Mouse (Mus musculus): ENCODE data around the gene Klhl36. TPM values are rescaled to one million over a fixed set of nuclear protein-coding genes. Genes with fewer than 3 reads are reported as not detected.

Gene Klhl36
- polyA plus RNA-seq, 1 experiment from 2014 or later: 22.1 TPM

DNA sequence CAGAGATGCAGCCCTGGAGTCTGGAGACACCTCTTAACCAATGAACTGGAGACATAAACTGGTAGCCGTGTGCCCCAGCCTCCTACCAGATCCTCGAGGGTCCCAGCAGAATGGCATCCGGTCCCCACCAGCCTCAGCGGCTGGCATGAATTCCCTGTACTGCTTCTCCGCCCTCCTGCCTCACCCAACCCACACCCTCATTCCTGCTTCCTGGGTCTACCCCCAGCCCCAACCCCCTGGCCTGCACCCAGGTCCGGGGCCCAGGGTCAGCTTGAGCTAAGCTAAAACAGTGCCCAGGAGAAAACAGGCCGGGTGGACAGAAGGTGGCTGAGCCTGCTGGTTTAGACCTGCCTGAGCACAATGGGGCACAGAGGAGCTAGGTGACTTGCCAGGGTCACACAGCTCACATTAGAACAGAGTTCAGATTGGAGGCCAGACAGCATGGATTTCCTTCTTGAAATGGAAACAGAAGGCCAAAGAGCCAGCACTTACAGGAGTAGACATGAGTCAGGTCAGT is 29.9 kb upstream of the Klhl36 start:
- TF ChIP-seq CTCF (IDR thresholded peaks at IDR 0.05; ENCODE audit: low read depth): no peak
- DNase-seq (ENCODE audit: low spot score) (no peak), ATAC-seq (replicated peaks; ENCODE audit: low FRiP score, low read depth) (no peak)
- Histone ChIP-seq H3K4me2 (ENCODE audit: low read length) (peak overlapping the region; percentile 42; the same call in 1 of the 2 replicates), H3K9me3 (replicated peaks; ENCODE audit: low read length) (no peaks in the 10 kb centered on the region), H3K4me3 (replicated peaks; ENCODE audit: low read depth, low read length) (no peak overlapping the region), H3K9ac (ENCODE audit: low read depth, low read length) (no peak overlapping the region), H3K36me3 (ENCODE audit: insufficient read depth, low read length) (0 out of 2 replicates have a peak, but pooled peaks cover 2% of the 10 kb centered on the region), H3K27ac (peak overlapping the region; percentile 47), H3K27me3 (ENCODE audit: insufficient read depth, low read length) (no peaks in the 10 kb centered on the region), H3K4me1 (replicated peaks; ENCODE audit: insufficient read depth, low read length) (peaks cover 48% of the 10 kb centered on the region)
- WGBS: 30% methylated on average over 7 of the region's 7 CpGs

DNA sequence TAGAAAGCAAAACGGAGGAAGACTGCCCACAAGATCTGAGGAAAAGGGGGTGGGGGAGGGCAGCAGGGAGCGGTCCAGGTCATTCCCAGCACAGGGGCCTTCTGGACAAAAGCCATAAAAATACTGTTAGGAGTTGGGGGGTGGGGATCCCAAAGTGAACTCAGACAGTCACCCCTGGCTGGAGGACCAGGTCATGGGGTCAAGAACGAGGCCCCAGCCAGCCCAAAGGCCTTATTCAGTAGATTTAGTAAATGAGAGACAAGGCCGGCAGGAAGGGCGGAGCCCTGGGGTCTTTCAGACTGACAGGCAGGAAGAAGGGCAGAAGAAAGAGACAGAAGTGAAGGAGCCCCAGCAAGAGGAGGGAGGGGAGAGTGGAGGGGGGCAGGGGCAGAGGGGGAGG is 29.1 kb upstream of the Klhl36 start:
- no peak overlapping the region for H3K4me3 ChIP-seq (replicated peaks; ENCODE audit: low read depth, low read length)
- H3K4me1 ChIP-seq (replicated peaks; ENCODE audit: insufficient read depth, low read length): peaks cover 53% of the 10 kb centered on the region
- H3K9ac ChIP-seq (ENCODE audit: low read depth, low read length): no peak overlapping the region
- ATAC-seq (replicated peaks; ENCODE audit: low FRiP score, low read depth) (no peak), DNase-seq (ENCODE audit: low spot score) (no peak)
- TF ChIP-seq CTCF (IDR thresholded peaks at IDR 0.05; ENCODE audit: low read depth): no peak
- H3K27ac ChIP-seq: no peak overlapping the region
- 32% methylated on average over 5 of the region's 5 CpGs for WGBS
- 0 out of 2 replicates have a peak, but pooled peaks cover 2% of the 10 kb centered on the region for H3K36me3 ChIP-seq (ENCODE audit: insufficient read depth, low read length)
- H3K4me2 ChIP-seq (ENCODE audit: low read length): no peak overlapping the region; the same call in 1 of the 2 replicates
- H3K9me3 ChIP-seq (replicated peaks; ENCODE audit: low read length): no peaks in the 10 kb centered on the region
- no peaks in the 10 kb centered on the region for H3K27me3 ChIP-seq (ENCODE audit: insufficient read depth, low read length)

DNA sequence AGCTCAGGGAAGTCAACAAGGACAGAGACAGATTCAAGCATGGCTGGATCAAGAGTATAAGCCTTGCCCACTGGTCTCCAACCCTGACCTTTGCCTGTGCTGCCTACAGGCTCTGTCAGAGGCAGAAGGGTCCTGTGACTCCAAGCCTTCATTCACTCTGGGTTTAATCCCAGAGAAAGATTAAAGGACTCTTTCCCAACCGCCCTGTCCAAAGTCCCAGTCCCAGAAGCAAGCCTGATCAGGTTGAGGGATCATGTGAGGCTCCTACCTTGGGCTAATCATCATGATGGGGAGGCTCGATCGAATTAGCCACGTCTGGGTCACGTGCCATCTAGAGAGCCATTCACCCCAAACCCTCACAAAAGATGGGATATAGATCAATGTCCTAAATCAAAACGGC is 27.4 kb upstream of the Klhl36 start:
- no peaks in the 10 kb centered on the region for H3K9me3 ChIP-seq (replicated peaks; ENCODE audit: low read length)
- no peak for DNase-seq (ENCODE audit: low spot score)
- no peak overlapping the region for H3K27ac ChIP-seq
- no peak overlapping the region for H3K9ac ChIP-seq (ENCODE audit: low read depth, low read length)
- H3K27me3 ChIP-seq (ENCODE audit: insufficient read depth, low read length): no peaks in the 10 kb centered on the region
- H3K4me1 ChIP-seq (replicated peaks; ENCODE audit: insufficient read depth, low read length): peaks cover 55% of the 10 kb centered on the region
- 0 out of 2 replicates have a peak, but pooled peaks have one; percentile 17 for ATAC-seq (replicated peaks; ENCODE audit: low FRiP score, low read depth)
- H3K36me3 ChIP-seq (ENCODE audit: insufficient read depth, low read length): 0 out of 2 replicates have a peak, but pooled peaks cover 2% of the 10 kb centered on the region
- no peak for TF ChIP-seq CTCF (IDR thresholded peaks at IDR 0.05; ENCODE audit: low read depth)
- H3K4me2 ChIP-seq (ENCODE audit: low read length): no peak overlapping the region
- H3K4me3 ChIP-seq (replicated peaks; ENCODE audit: low read depth, low read length): no peak overlapping the region
- WGBS: 85% methylated on average over 6 of the region's 6 CpGs

DNA sequence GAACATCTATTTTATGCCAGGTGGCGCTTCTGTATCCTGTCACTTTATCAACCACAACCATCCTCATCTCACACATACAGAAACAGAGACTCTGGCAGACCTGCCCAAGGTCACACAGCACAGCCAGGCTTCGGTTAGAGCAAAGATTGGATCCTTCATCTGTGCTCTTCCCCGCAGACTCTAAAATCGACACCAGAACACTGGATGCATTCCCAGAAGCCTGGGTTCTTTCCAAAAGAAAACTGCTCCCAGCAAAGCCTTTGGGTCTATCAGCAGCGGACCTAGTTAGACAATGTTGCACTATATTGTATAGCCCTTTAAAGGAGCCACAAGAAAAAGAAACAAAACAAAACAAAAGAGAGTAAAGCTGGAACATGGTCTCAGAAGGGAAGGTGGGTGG is 26.8 kb upstream of the Klhl36 start:
- peaks cover 52% of the 10 kb centered on the region for H3K4me1 ChIP-seq (replicated peaks; ENCODE audit: insufficient read depth, low read length)
- no peak for ATAC-seq (replicated peaks; ENCODE audit: low FRiP score, low read depth)
- H3K27me3 ChIP-seq (ENCODE audit: insufficient read depth, low read length): no peaks in the 10 kb centered on the region
- WGBS: 77% methylated on average over 5 of the region's 5 CpGs
- no peak overlapping the region for H3K9ac ChIP-seq (ENCODE audit: low read depth, low read length)
- TF ChIP-seq CTCF (IDR thresholded peaks at IDR 0.05; ENCODE audit: low read depth): no peak
- H3K36me3 ChIP-seq (ENCODE audit: insufficient read depth, low read length): 0 out of 2 replicates have a peak, but pooled peaks cover 2% of the 10 kb centered on the region
- DNase-seq (ENCODE audit: low spot score): no peak
- H3K27ac ChIP-seq: no peak overlapping the region
- no peak overlapping the region for H3K4me3 ChIP-seq (replicated peaks; ENCODE audit: low read depth, low read length)
- no peak overlapping the region for H3K4me2 ChIP-seq (ENCODE audit: low read length)
- no peaks in the 10 kb centered on the region for H3K9me3 ChIP-seq (replicated peaks; ENCODE audit: low read length)

DNA sequence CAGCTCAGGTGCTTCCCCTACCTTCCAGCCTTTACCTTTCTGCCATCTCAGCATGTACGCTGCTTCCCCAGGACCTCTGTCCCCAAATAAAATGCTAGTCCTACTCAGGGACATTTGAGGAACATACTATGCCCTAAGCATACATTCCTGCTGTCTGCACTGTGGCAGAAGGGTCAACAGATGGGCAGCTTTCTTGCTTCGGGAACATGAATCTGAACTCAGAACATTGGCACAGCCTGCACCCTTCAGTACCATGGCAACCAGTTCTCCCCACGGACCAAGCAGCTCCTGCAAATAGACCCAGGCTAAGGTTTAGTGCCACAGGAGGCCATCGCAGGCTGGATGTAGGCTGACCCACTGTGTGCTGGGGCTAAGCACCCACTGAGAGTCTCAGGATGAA is 25.2 kb upstream of the Klhl36 start:
- Histone ChIP-seq H3K27ac (no peak overlapping the region), H3K9ac (ENCODE audit: low read depth, low read length) (no peak overlapping the region), H3K9me3 (replicated peaks; ENCODE audit: low read length) (no peaks in the 10 kb centered on the region), H3K27me3 (ENCODE audit: insufficient read depth, low read length) (no peaks in the 10 kb centered on the region), H3K36me3 (ENCODE audit: insufficient read depth, low read length) (0 out of 2 replicates have a peak, but pooled peaks cover 2% of the 10 kb centered on the region), H3K4me1 (replicated peaks; ENCODE audit: insufficient read depth, low read length) (peaks cover 40% of the 10 kb centered on the region), H3K4me2 (ENCODE audit: low read length) (no peak overlapping the region), H3K4me3 (replicated peaks; ENCODE audit: low read depth, low read length) (no peak overlapping the region)
- DNase-seq (ENCODE audit: low spot score): no peak
- TF ChIP-seq CTCF (IDR thresholded peaks at IDR 0.05; ENCODE audit: low read depth): no peak
- no peak for ATAC-seq (replicated peaks; ENCODE audit: low FRiP score, low read depth)
- WGBS: 78% methylated on average over 4 of the region's 4 CpGs

DNA sequence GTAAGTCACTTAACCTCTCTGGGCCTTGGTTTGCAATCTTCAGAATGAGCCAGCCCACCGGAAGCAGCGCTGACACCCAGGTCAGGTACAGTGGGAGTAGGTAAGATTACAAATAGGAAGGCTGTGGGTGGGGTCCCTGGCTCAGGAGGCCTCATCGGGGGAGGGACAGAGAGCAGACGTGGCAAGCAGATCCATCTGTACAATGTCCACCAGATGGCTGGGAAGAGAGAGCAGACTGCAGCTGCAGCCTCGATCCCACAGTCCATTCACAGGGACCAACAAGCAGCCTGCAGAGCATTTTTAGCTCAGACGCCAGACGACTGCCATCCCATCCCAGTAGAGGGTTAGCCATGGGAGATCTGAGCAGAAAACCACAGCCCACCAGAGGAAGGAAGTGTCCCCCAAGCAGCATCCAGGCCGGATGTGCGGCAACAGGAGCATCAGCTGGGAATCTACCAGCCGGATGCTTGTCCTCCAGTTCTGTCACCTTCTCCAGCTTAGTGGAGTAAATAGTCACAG is 24.5 kb upstream of the Klhl36 start:
- TF ChIP-seq CTCF (IDR thresholded peaks at IDR 0.05; ENCODE audit: low read depth): peak; percentile 26; the same call in 1 of the 2 replicates
- 0 out of 2 replicates have a peak, but pooled peaks cover 2% of the 10 kb centered on the region for H3K36me3 ChIP-seq (ENCODE audit: insufficient read depth, low read length)
- peak; percentile 58 for DNase-seq (ENCODE audit: low spot score)
- H3K4me1 ChIP-seq (replicated peaks; ENCODE audit: insufficient read depth, low read length): peaks cover 32% of the 10 kb centered on the region
- no peak for ATAC-seq (replicated peaks; ENCODE audit: low FRiP score, low read depth)
- H3K9me3 ChIP-seq (replicated peaks; ENCODE audit: low read length): no peaks in the 10 kb centered on the region
- no peaks in the 10 kb centered on the region for H3K27me3 ChIP-seq (ENCODE audit: insufficient read depth, low read length)
- H3K9ac ChIP-seq (ENCODE audit: low read depth, low read length): peak overlapping the region; percentile 40; the same call in 1 of the 2 replicates
- H3K4me2 ChIP-seq (ENCODE audit: low read length): peak overlapping the region; percentile 87
- H3K4me3 ChIP-seq (replicated peaks; ENCODE audit: low read depth, low read length): no peak overlapping the region
- H3K27ac ChIP-seq: peak overlapping the region; percentile 73
- 33% methylated on average over 10 of the region's 10 CpGs for WGBS

All from kidney, postnatal 0 days (tissue).